Mouse (Mus musculus): ENCODE measurements at regions not wholly inside any gene's neighbourhood (a gene's known extent, or its start where the extent isn't known, plus 50 kb on each side); places are given as distances from the start of the nearest gene placed in this dataset.

DNA sequence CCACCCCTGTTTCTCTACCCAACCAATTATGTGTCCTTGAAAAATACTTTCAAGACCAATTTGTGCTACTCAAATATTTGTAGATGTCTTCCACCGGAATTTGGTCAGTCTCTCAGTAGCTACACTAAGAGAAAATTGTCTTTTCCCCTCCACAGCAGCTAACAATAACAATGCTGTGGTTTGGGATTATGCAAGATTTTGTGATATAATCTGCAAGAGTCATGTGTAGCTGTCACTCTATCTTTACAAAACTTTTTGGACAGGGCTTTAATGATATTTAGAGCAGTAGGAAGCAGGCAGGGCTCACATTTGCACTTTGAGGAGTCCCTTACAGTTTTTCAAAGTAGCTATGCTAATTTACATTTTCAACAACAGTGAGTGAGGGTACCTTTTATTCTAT, 128.1 kb downstream of the Slc5a7 start:
- H3K9ac ChIP-seq, result no peak overlapping the region
- ATAC-seq (no peak), DNase-seq (no peak)
- no peak overlapping the region for H3K4me2 ChIP-seq (ENCODE audit: low read depth)
- no peak for TF ChIP-seq CTCF (IDR thresholded peaks at IDR 0.05; ENCODE audit: low read depth)
- H3K4me1 ChIP-seq (ENCODE audit: insufficient read depth), result no peaks in the 10 kb centered on the region
- H3K9me3 ChIP-seq (ENCODE audit: low read length), result no peaks in the 10 kb centered on the region
- no peaks in the 10 kb centered on the region for H3K36me3 ChIP-seq (ENCODE audit: insufficient read depth)
- H3K27ac ChIP-seq (ENCODE audit: low read depth, low read length), result no peak overlapping the region
- H3K27me3 ChIP-seq (ENCODE audit: insufficient read depth, low read length), result no peaks in the 10 kb centered on the region
- no peak overlapping the region for H3K4me3 ChIP-seq (ENCODE audit: low read depth, low read length)
- WGBS, result 88% methylated on average over 1 of the region's 1 CpGs

DNA sequence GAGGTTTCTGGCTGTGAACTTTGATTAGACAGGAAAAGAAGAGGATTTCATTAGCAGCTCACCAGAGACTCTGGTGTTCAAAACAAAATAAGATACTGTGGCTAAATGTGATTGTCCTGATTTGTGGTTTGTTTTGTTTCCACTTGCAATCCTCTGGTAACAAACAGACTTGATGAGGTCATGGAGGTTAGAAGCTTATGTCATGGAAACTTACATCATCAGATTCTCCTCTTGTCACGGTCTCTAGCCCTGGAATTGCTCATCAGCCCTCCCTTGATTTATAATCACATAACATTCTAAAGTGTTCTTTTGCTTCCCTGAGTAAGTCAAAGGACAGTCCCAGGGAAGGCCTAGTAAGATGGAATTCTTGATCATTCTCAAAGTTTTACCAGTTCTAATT, 130.8 kb downstream of the Slc5a7 start:
- Histone ChIP-seq H3K27me3 (ENCODE audit: insufficient read depth, low read length) (no peaks in the 10 kb centered on the region), H3K27ac (ENCODE audit: low read depth, low read length) (no peak overlapping the region), H3K36me3 (ENCODE audit: insufficient read depth) (no peaks in the 10 kb centered on the region), H3K9ac (no peak overlapping the region), H3K4me3 (ENCODE audit: low read depth, low read length) (no peak overlapping the region), H3K4me2 (ENCODE audit: low read depth) (no peak overlapping the region), H3K4me1 (ENCODE audit: insufficient read depth) (no peaks in the 10 kb centered on the region), H3K9me3 (ENCODE audit: low read length) (no peaks in the 10 kb centered on the region)
- WGBS, result 32% methylated on average over 1 of the region's 1 CpGs
- ATAC-seq, result no peak
- no peak for TF ChIP-seq CTCF (IDR thresholded peaks at IDR 0.05; ENCODE audit: low read depth)
- no peak for DNase-seq

DNA sequence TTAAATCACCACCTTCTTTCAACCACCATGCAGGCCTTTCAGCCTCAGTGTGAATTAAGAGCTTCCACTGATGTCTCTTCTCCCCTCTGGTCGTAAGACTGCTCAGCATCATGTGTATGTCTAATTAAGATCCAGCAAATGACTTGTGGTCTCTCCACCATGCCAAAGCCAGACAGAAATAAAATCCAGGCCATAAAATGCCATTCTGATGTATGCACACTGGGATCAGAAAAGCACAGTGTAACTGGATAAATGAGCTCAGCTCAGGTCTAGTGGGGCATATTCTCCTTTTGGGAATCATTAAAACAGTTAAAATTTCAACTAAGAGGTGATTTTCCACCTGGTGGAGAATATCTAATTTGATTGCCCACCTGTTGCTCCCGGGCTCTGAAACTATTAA, 136.5 kb downstream of the Slc5a7 start:
- H3K27me3 ChIP-seq (ENCODE audit: insufficient read depth, low read length), result no peaks in the 10 kb centered on the region
- H3K9me3 ChIP-seq (ENCODE audit: low read length), result no peaks in the 10 kb centered on the region
- no peak overlapping the region for H3K4me2 ChIP-seq (ENCODE audit: low read depth)
- H3K9ac ChIP-seq, result no peak overlapping the region
- whole genome bisulfite sequencing, result 73% methylated on average over 2 of the region's 2 CpGs
- no peak for TF ChIP-seq CTCF (IDR thresholded peaks at IDR 0.05; ENCODE audit: low read depth)
- no peaks in the 10 kb centered on the region for H3K36me3 ChIP-seq (ENCODE audit: insufficient read depth)
- H3K4me3 ChIP-seq (ENCODE audit: low read depth, low read length), result no peak overlapping the region
- no peaks in the 10 kb centered on the region for H3K4me1 ChIP-seq (ENCODE audit: insufficient read depth)
- no peak for DNase-seq
- ATAC-seq, result no peak
- H3K27ac ChIP-seq (ENCODE audit: low read depth, low read length), result no peak overlapping the region

DNA sequence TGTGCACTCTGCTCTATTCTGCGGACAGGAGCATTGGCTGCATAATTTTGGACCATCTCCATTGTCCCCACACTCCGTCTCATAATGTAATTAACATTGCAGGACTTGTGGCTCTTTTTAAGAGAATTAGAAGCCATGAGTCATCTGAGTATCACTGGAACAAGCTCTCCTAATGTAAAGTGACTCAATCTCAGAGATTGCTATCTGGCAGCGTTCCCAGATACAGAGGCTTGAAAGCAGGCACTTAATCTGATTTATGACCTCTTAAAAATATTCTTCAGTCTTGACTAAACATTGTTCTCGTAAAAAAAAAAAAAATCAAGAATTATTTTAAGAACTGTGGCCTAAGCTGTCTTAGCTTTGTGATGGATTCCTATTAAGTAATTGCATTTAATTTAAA, 140.1 kb downstream of the Slc5a7 start:
- WGBS, result 62% methylated on average over 4 of the region's 4 CpGs
- H3K4me3 ChIP-seq (ENCODE audit: low read depth, low read length), result no peak overlapping the region
- DNase-seq (no peak), ATAC-seq (no peak)
- H3K27ac ChIP-seq (ENCODE audit: low read depth, low read length), result no peak overlapping the region
- H3K9me3 ChIP-seq (ENCODE audit: low read length), result no peaks in the 10 kb centered on the region
- TF ChIP-seq CTCF (IDR thresholded peaks at IDR 0.05; ENCODE audit: low read depth), result no peak
- H3K4me2 ChIP-seq (ENCODE audit: low read depth), result no peak overlapping the region
- H3K4me1 ChIP-seq (ENCODE audit: insufficient read depth), result no peaks in the 10 kb centered on the region
- H3K36me3 ChIP-seq (ENCODE audit: insufficient read depth), result no peaks in the 10 kb centered on the region
- H3K9ac ChIP-seq, result no peak overlapping the region
- H3K27me3 ChIP-seq (ENCODE audit: insufficient read depth, low read length), result no peaks in the 10 kb centered on the region

DNA sequence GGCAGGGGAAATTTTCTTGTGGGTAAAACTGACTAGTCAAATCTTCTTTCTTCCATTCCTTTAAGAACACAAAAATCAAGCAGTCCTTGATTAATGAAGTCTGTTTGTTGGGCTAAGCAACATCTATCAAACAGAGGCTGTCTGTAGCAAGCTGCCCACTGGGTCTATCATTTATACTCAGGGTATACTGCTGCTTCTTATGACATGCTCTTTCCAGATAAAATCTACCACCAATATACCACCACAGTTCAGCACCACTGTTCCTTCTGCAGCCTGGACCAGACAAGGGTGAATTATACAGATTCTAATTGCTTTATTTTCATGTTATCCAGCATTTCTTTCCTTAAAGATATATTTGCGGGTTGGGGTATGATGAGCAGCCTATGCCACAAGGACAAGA, 140.5 kb downstream of the Slc5a7 start:
- H3K4me3 ChIP-seq (ENCODE audit: low read depth, low read length), result no peak overlapping the region
- no peaks in the 10 kb centered on the region for H3K4me1 ChIP-seq (ENCODE audit: insufficient read depth)
- ATAC-seq (no peak), DNase-seq (no peak)
- H3K4me2 ChIP-seq (ENCODE audit: low read depth), result no peak overlapping the region
- no peaks in the 10 kb centered on the region for H3K9me3 ChIP-seq (ENCODE audit: low read length)
- 97% methylated on average over 1 of the region's 1 CpGs for WGBS
- no peak overlapping the region for H3K9ac ChIP-seq
- H3K36me3 ChIP-seq (ENCODE audit: insufficient read depth), result no peaks in the 10 kb centered on the region
- TF ChIP-seq CTCF (IDR thresholded peaks at IDR 0.05; ENCODE audit: low read depth), result no peak
- H3K27me3 ChIP-seq (ENCODE audit: insufficient read depth, low read length), result no peaks in the 10 kb centered on the region
- H3K27ac ChIP-seq (ENCODE audit: low read depth, low read length), result no peak overlapping the region

DNA sequence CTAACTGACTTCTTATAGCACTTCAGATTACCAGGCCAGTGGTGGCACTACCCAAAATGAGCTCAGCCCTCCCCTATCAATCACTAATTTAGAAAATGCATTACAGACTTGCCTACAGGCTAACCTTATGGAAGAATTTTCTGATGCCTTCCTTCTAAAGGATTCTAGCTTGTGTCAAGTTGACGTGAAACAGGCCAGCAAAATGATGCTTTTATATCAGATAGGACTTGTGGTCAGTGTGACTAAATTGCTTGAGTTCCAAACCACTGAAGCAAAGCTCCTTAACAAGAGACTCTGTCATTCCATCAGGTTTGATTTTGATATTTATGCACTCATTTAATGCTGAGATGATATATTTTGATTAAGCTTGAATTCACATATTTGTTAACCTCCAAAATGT, 143.0 kb downstream of the Slc5a7 start:
- WGBS, result 84% methylated on average over 1 of the region's 1 CpGs
- ATAC-seq (no peak), DNase-seq (no peak)
- Histone ChIP-seq H3K9me3 (ENCODE audit: low read length) (no peaks in the 10 kb centered on the region), H3K27ac (ENCODE audit: low read depth, low read length) (no peak overlapping the region), H3K4me2 (ENCODE audit: low read depth) (no peak overlapping the region), H3K36me3 (ENCODE audit: insufficient read depth) (no peaks in the 10 kb centered on the region), H3K9ac (no peak overlapping the region), H3K4me3 (ENCODE audit: low read depth, low read length) (no peak overlapping the region), H3K4me1 (ENCODE audit: insufficient read depth) (no peaks in the 10 kb centered on the region), H3K27me3 (ENCODE audit: insufficient read depth, low read length) (no peaks in the 10 kb centered on the region)
- TF ChIP-seq CTCF (IDR thresholded peaks at IDR 0.05; ENCODE audit: low read depth), result no peak

DNA sequence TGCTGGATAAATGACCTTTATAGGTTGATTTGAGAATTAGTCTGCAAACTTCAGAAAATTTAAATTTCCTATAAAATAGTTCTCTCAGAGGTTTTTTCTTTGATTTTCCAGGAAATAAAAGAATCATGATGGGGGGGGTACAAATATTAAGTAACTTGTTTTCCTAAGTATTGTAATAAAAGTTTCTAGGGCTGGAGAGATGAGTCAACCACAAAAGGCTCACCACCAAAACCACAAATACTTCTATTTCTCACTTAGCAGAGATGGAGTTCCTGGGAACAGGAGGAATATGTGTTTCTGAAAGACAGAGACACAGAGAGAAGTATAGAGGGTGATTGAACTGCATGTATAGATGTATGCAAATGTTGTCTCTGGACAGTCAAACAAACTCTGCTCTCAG, 144.3 kb downstream of the Slc5a7 start:
- H3K4me3 ChIP-seq (ENCODE audit: low read depth, low read length), result no peak overlapping the region
- no peak for ATAC-seq
- H3K27ac ChIP-seq (ENCODE audit: low read depth, low read length), result no peak overlapping the region
- no peaks in the 10 kb centered on the region for H3K4me1 ChIP-seq (ENCODE audit: insufficient read depth)
- no peak overlapping the region for H3K4me2 ChIP-seq (ENCODE audit: low read depth)
- H3K9ac ChIP-seq, result no peak overlapping the region
- TF ChIP-seq CTCF (IDR thresholded peaks at IDR 0.05; ENCODE audit: low read depth), result no peak
- no peaks in the 10 kb centered on the region for H3K27me3 ChIP-seq (ENCODE audit: insufficient read depth, low read length)
- no peaks in the 10 kb centered on the region for H3K36me3 ChIP-seq (ENCODE audit: insufficient read depth)
- no peak for DNase-seq
- no peaks in the 10 kb centered on the region for H3K9me3 ChIP-seq (ENCODE audit: low read length)
